Mouse (Mus musculus) olfactory bulb, adult 2 months (tissue): ENCODE data around the gene Gpc4.

Source experiments
- CTCF ChIP-seq: fragments of 200-500 bp; IDR thresholded peaks from 2 replicates; pipeline ENCODE4 v1.5.1; 2012; ENCODE audit warnings: low read depth, mild to moderate bottlenecking, low read length, moderate library complexity; ENCODE audit not compliant: insufficient read depth
- POLR2A ChIP-seq: fragments of 200-500 bp; IDR thresholded peaks from 2 replicates; pipeline ENCODE4 v1.6.1; 2012; ENCODE audit warnings: mild to moderate bottlenecking, low read depth, low read length, moderate library complexity; ENCODE audit not compliant: insufficient read depth

GRCm38 (mm10) chrX:52199836-52200235 is 34.8 kb upstream of the Gpc4 start:
- TF ChIP-seq CTCF (no peak), POLR2A (no peak)
